Mouse (Mus musculus) liver, postnatal 0 days (tissue): Measurements from ENCODE around the gene D11Wsu47e. TPM values are rescaled to one million over a fixed set of nuclear protein-coding genes. Genes with fewer than 3 reads are reported as not detected.
A peak's percentile ranks its signal among the peaks of the same experiment; 100 is the strongest.

Source experiments
- ATAC-seq: fragments of 200-750 bp; cut with Nextera tagmentation; 2 replicates; pipeline ENCODE4 v1.8.0; 2017; ENCODE audit warnings: mild to moderate bottlenecking, moderate library complexity
- DNase-seq: peaks from one replicate; pipeline ENCODE4 v3.0.0-alpha.2; 2016
- H3K27ac ChIP-seq: fragments of 300-500 bp; sonication (generic); 2 replicates; pipeline ENCODE4 v1.5.1; 2014; ENCODE audit warnings: antibody characterized with exemption, moderate library complexity, mild to moderate bottlenecking, low read depth
- H3K27me3 ChIP-seq: fragments of 300-500 bp; sonication (generic); 2 replicates; pipeline ENCODE4 v1.6.1; 2014; ENCODE audit warnings: low read length, control low read depth, mixed read lengths; ENCODE audit not compliant: insufficient read depth
- H3K36me3 ChIP-seq: fragments of 300-500 bp; sonication (generic); replicated peaks from 2 replicates; pipeline ENCODE4 v1.6.1; 2014; ENCODE audit warnings: mild to moderate bottlenecking, control low read depth, low read length, moderate library complexity, mixed read lengths; ENCODE audit not compliant: insufficient read depth
- H3K4me1 ChIP-seq: fragments of 300-500 bp; sonication (generic); 2 replicates; pipeline ENCODE4 v1.6.1; 2014; ENCODE audit warnings: antibody characterized with exemption, mild to moderate bottlenecking, control low read depth; ENCODE audit not compliant: insufficient read depth
- H3K4me2 ChIP-seq: fragments of 300-500 bp; sonication (generic); 2 replicates; pipeline ENCODE4 v1.6.1; 2014; ENCODE audit warnings: low read depth, mild to moderate bottlenecking, low read length, moderate library complexity, mixed read lengths
- H3K4me3 ChIP-seq: fragments of 300-500 bp; sonication (generic); 2 replicates; pipeline ENCODE4 v1.5.1; 2014; ENCODE audit warnings: low read depth, low read length
- H3K9ac ChIP-seq: fragments of 300-500 bp; sonication (generic); replicated peaks from 2 replicates; pipeline ENCODE4 v1.6.1; 2014; ENCODE audit warnings: mild to moderate bottlenecking, moderate library complexity
- H3K9me3 ChIP-seq: fragments of 300-500 bp; sonication (generic); 2 replicates; pipeline ENCODE4 v1.6.1; 2016; ENCODE audit warnings: mild to moderate bottlenecking, control low read depth, low read length, mixed read lengths
- CTCF ChIP-seq: sonication (generic); IDR thresholded peaks from 2 replicates; pipeline ENCODE4 v1.5.1; 2016; ENCODE audit warnings: antibody characterized with exemption, low read depth
- EP300 ChIP-seq: IDR thresholded peaks from 2 replicates; pipeline ENCODE4 v1.6.1; 2016; ENCODE audit warnings: antibody characterized with exemption, low read depth, mild to moderate bottlenecking
- WGBS: fragments of 180-500 bp; shearing (Covaris S2); extraction: QIAGEN DNeasy Blood & Tissue Kit; methylation state at CpG from one replicate; pipeline ENCODE4 v1.1.7; 2014; ENCODE audit not compliant: insufficient replicate concordance; 5-methylcytosine and 5-hydroxymethylcytosine counted together
- polyA plus RNA-seq: library from polyadenylated mRNA; unstranded; fragments of >200 nt; fragmentation: Nextera tagmentation; extraction: Ambion mirVana; gene quantifications from 2 replicates; pipeline ENCODE4 v1.2.1, GENCODE M21; 2015

The D11Wsu47e gene
- polyA plus RNA-seq = 4.3 and 4.6 TPM in 2 replicates

DNA sequence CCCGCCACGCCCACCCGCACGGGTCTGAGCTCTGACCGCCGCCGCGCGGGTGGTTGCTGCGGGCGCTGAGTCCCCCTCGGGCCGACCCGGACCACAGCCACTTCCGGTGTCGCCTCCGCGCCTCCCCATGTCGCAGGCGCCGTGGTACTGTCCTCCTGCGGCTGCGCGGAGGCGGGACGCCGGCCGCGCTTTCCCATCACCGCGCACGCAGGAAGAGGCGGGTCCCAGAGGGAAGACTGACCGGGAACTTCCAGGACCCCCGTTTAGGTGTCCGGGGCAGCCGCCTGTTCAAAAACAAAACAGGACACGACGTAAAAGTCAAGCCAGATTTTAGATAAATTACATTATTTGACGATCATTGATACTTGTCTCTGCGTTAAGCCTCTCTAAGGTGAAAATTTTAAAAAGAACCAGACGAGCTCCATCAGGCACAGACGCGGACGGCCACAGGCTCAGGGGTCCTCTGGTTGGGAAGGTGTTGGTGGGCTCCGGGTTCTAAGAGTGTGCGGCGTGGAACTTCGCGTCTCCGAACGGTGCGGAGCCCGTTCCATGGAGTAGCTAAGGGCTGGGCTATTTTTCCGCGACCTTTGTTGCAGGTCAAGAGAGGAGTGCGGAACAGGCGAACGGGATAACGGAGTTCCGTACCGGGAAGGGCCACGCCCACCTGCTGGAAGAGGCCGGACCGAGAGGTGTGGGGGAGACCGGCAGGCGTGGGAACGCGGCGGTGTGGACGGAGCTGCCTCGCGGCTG, at the start of gene D11Wsu47e, which contains the start of gene Fam104a:
Gene D11Wsu47e, plus strand, starts transcription at position 456 of the 750 bp plus-strand sequence.
Gene Fam104a, minus strand, starts transcription at position 199 of the 750 bp plus-strand sequence.
- H3K4me3 ChIP-seq = peak within 1 kb of the TSS; percentile 97
- WGBS = under 1% methylated on average over 67 of the region's 73 CpGs
- peaks cover 31% of the 10 kb centered on the region for H3K4me1 ChIP-seq

DNA sequence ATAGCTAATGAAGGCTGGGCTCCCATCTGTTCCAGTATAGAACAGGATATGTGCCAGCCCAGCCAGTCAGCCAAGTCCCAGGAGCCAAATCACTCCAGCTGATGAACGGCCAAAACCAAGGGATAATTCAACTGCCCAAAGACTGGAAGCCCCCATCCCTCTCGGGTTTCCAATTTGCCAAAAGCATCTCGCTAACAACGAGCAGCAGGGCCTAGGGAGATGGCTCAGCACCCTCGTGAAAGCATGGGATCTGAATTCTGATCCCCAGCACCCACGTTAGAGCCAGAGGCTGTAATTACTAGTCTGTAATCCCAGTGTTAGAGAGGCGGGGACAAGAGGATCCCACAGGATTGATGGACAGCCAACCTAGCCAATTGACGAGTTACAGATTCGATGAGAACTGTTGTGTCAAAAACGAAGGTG, 49.5 kb upstream of the D11Wsu47e start:
- Histone ChIP-seq H3K9ac (no peak overlapping the region), H3K4me3 (no peak overlapping the region), H3K36me3 (no peaks in the 10 kb centered on the region), H3K27me3 (no peaks in the 10 kb centered on the region), H3K4me1 (peaks cover 3% of the 10 kb centered on the region; the same call in 1 of the 2 replicates), H3K27ac (no peak overlapping the region), H3K4me2 (no peak overlapping the region), H3K9me3 (no peaks in the 10 kb centered on the region)
- ATAC-seq (no peak), DNase-seq (no peak)
- TF ChIP-seq EP300 (no peak), CTCF (no peak)
- WGBS = 71% methylated on average over 10 of the region's 10 CpGs

More for the DNA sequence above, at the start of gene D11Wsu47e, which contains the start of gene Fam104a:
- peaks cover 18% of the 10 kb centered on the region; the same call in 1 of the 2 replicates for H3K36me3 ChIP-seq
- no peaks in the 10 kb centered on the region for H3K9me3 ChIP-seq
- H3K4me2 ChIP-seq = peak within 1 kb of the TSS; percentile 95
- H3K27ac ChIP-seq = peak within 1 kb of the TSS; percentile 98
- ATAC-seq = peak; percentile 90
- peak within 1 kb of the TSS; percentile 97 for H3K9ac ChIP-seq
- TF ChIP-seq CTCF (no peak), EP300 (peak; percentile 91)
- peak; percentile 95 for DNase-seq
- H3K27me3 ChIP-seq = no peaks in the 10 kb centered on the region

DNA sequence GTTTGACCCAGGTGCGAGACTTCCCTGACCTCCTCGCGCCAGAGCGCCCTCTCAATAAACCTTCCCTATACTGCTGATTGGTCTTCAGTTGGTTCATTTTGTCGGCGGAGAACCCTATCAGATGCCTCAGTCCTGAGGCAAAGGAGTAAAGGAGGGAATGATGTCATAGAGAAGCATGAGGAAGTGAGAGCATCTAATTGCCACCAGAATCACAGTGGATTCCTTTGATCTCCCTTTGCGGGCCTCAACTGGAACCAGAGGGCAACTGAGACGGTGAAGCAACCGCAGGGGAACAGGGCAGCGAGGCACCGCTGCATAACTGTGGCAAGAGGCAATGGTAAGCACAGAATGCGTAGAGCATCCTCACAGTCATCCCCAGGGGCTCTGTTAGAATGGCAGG, 45.5 kb upstream of the D11Wsu47e start:
- Histone ChIP-seq H3K27me3 (no peaks in the 10 kb centered on the region), H3K36me3 (no peaks in the 10 kb centered on the region), H3K4me1 (no peaks in the 10 kb centered on the region), H3K9ac (no peak overlapping the region), H3K27ac (no peak overlapping the region), H3K4me2 (no peak overlapping the region), H3K9me3 (no peaks in the 10 kb centered on the region), H3K4me3 (no peak overlapping the region)
- DNase-seq (no peak), ATAC-seq (no peak)
- TF ChIP-seq CTCF (no peak), EP300 (no peak)
- WGBS = 89% methylated on average over 12 of the region's 12 CpGs

DNA sequence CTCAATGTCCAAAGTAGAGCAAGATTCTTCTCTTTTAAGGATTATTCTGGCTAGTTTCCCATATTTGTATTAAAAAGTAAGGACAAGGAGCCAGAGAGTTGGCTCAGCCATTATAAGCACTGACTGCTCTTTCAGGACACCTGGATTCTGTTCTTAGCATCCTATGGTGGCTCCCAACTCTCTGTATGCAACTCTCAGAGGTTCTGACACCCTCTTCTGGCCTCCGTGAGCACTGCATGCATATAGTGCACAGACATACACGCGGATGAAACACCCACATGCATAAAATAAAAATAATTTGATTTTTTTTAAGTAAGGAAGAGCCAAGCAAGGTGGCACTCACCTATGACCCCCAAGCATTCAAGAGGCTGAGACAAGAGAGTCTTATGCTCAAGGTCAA, 39.0 kb upstream of the D11Wsu47e start:
- Histone ChIP-seq H3K36me3 (no peaks in the 10 kb centered on the region), H3K27me3 (no peaks in the 10 kb centered on the region), H3K9ac (no peak overlapping the region), H3K9me3 (no peaks in the 10 kb centered on the region), H3K4me2 (no peak overlapping the region), H3K27ac (no peak overlapping the region), H3K4me1 (peaks cover 6% of the 10 kb centered on the region), H3K4me3 (no peak overlapping the region)
- ATAC-seq = no peak
- no peak for DNase-seq
- TF ChIP-seq EP300 (no peak), CTCF (no peak)
- 79% methylated on average over 3 of the region's 3 CpGs for WGBS

DNA sequence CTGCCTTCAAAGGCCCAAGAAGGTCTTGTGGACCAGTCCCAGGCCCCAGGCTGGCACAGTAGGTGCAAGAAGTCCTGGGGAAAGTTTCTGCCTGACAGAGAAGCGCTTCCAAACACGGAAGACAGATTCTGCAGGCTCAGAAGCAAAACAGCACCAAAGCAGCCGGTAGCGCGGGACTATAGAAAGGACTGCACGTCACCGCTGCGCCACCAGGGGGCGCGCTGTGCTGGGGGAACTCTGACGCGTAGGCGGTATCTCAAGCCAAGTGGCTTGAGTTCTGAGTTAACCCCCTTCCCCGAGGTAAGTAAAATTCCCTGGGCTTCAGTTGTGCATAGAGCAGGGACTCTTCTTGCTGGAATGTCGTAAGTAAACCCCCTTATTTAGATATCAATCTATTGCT, 36.1 kb upstream of the D11Wsu47e start:
- no peak overlapping the region for H3K27ac ChIP-seq
- no peaks in the 10 kb centered on the region for H3K9me3 ChIP-seq
- WGBS = 4% methylated on average over 15 of the region's 15 CpGs
- ATAC-seq (peak; percentile 46), DNase-seq (peak; percentile 89)
- 0 out of 2 replicates have a peak overlapping the region, but pooled peaks have one; percentile 7 for H3K4me2 ChIP-seq
- peak; percentile 99 for TF ChIP-seq CTCF
- TF ChIP-seq EP300 = no peak
- H3K4me1 ChIP-seq = peaks cover 18% of the 10 kb centered on the region
- peak overlapping the region; percentile 23; the same call in 1 of the 2 replicates for H3K9ac ChIP-seq
- no peak overlapping the region for H3K4me3 ChIP-seq
- no peaks in the 10 kb centered on the region for H3K27me3 ChIP-seq
- H3K36me3 ChIP-seq = peaks cover 12% of the 10 kb centered on the region

DNA sequence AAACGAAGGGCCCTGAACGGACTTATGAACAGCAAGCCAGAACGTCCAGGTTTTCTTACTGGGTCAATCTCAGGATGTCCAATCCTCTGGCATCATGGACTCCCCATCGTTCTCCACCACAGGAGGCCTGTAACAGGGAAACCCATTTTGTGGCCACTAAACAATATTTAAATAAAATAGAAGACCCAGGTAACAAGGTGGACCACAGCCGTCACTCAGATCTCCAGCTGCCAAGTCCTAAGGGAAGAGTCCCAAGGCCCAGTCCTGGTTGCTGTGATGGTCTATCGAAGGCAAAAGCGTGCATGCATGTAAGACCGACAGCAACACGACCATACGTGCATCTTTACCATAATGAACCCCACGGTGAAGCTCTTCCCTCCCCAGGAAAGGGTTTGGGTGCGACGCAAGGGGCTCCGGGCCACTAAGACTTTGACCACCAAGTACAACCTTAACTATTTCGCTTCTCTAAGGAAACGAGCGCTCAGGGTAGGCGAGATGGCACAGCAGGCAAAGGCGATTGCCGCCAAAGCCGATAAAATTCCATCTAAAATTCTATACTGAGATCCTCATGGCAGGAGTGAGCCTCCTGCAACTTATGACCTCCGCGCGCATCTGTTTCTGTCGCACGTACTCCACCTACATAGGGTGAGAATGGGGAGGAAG, 35.4 kb upstream of the D11Wsu47e start, which contains the start of gene Cog1:
Gene Cog1, plus strand, starts transcription at position 480 of the 663 bp plus-strand sequence.
- WGBS = 41% methylated on average over 26 of the region's 26 CpGs
- H3K4me2 ChIP-seq = peak within 1 kb of the TSS; percentile 76
- H3K27me3 ChIP-seq = no peaks in the 10 kb centered on the region
- TF ChIP-seq CTCF = no peak
- no peak for TF ChIP-seq EP300
- peak within 1 kb of the TSS; percentile 96 for H3K9ac ChIP-seq
- DNase-seq (no peak), ATAC-seq (peak; percentile 2; the same call in 1 of the 2 replicates)
- peaks cover 18% of the 10 kb centered on the region for H3K36me3 ChIP-seq
- H3K4me1 ChIP-seq = peaks cover 18% of the 10 kb centered on the region
- peak within 1 kb of the TSS; percentile 83 for H3K4me3 ChIP-seq
- peak within 1 kb of the TSS; percentile 83 for H3K27ac ChIP-seq
- H3K9me3 ChIP-seq = no peaks in the 10 kb centered on the region
